Comparison of ENCODE assay signal across 21 mouse cellular contexts in genomic region chr9:7567923-7568322, GRCm38 (mm10). TPM values are rescaled to one million over a fixed set of nuclear protein-coding genes. Genes with fewer than 3 reads are reported as not detected.
"Had no signal": no experiment of that assay in that cellular context is flagged by ENCODE, and none has a peak within 500 bp of the region (broad histone marks: within the 10 kb centered on the region; RNA-seq: fewer than 3 reads in every experiment).

No protein-coding gene starts in this region.

- H3K4me3 ChIP-seq: liver, embryonic 12.5 days; midbrain, embryonic 10.5 days; midbrain, embryonic 12.5 days; myocyte; neural tube, embryonic 13.5 days; neural tube, embryonic 15.5 days had no signal

- H3K27me3 ChIP-seq: liver, embryonic 12.5 days; midbrain, embryonic 12.5 days; neural tube, embryonic 13.5 days; neural tube, embryonic 15.5 days had no signal

- H3K9ac ChIP-seq: liver, embryonic 12.5 days; liver, embryonic 14.5 days; midbrain, embryonic 12.5 days; neural tube, embryonic 13.5 days; neural tube, embryonic 15.5 days had no signal

- H3K9me3 ChIP-seq: liver, embryonic 12.5 days; midbrain, embryonic 10.5 days; midbrain, embryonic 12.5 days; neural tube, embryonic 13.5 days; neural tube, embryonic 15.5 days had no signal

- H3K36me3 ChIP-seq: liver, embryonic 12.5 days; midbrain, embryonic 10.5 days; midbrain, embryonic 12.5 days; neural tube, embryonic 13.5 days; neural tube, embryonic 15.5 days had no signal

- DNase-seq: midbrain, embryonic 14.5 days; retina, postnatal 1 day; right cerebral cortex, adult 18-20 months; right cerebral cortex, postnatal 25 days; right cerebral cortex, postnatal 4 days; spleen, adult 18-20 months; thymus, adult 2 months; thymus, postnatal 25 days; thymus, postnatal 4 days had no signal

- H3K27ac ChIP-seq: liver, embryonic 12.5 days; liver, embryonic 14.5 days; midbrain, embryonic 10.5 days; midbrain, embryonic 12.5 days; neural tube, embryonic 13.5 days; neural tube, embryonic 15.5 days had no signal

- H3K4me2 ChIP-seq: liver, embryonic 12.5 days; midbrain, embryonic 12.5 days; neural tube, embryonic 13.5 days; neural tube, embryonic 15.5 days had no signal

- H3K4me1 ChIP-seq: midbrain, embryonic 10.5 days; midbrain, embryonic 12.5 days; neural tube, embryonic 13.5 days; neural tube, embryonic 15.5 days had no signal

- ATAC-seq: liver, embryonic 12.5 days; midbrain, embryonic 16.5 days had no signal

RNA-seq across cellular contexts. Expression of gene Mmp27, which starts 3.3 kb away (rescaled TPM):
- polyA plus RNA-seq: midbrain, embryonic 10.5 days; midbrain, embryonic 12.5 days; midbrain, embryonic 14.5 days; midbrain, embryonic 16.5 days; myocyte; neural tube, embryonic 11.5 days; neural tube, embryonic 13.5 days; neural tube, embryonic 15.5 days; small intestine, adult 2 months; stomach, embryonic 14.5 days had no signal

RNA-seq across cellular contexts. Expression of gene Mmp8, which starts 9.7 kb away (rescaled TPM):
- polyA plus RNA-seq: midbrain, embryonic 10.5 days; midbrain, embryonic 12.5 days; midbrain, embryonic 14.5 days; myocyte; neural tube, embryonic 11.5 days; small intestine, adult 2 months; urinary bladder, adult 2 months had no signal
